Mouse (Mus musculus) cerebellum, adult 2 months (tissue): ENCODE measurements around the gene Senp3. TPM values are rescaled to one million over a fixed set of nuclear protein-coding genes. Genes with fewer than 3 reads are reported as not detected.
A peak's percentile ranks its signal among the peaks of the same experiment; 100 is the strongest.

ENCODE experiments used
- DNase-seq, 2 experiments: peaks; one replicate each; pipeline ENCODE4 v3.0.0; 2021
- H3K27ac ChIP-seq: fragments of 200-500 bp; 2 replicates; pipeline ENCODE4 v1.5.1; 2012; ENCODE audit warnings: low read length, control low read depth, inconsistent platforms; ENCODE audit not compliant: insufficient read depth
- H3K27me3 ChIP-seq: fragments of 200-500 bp; 2 replicates; pipeline ENCODE4 v1.6.1; 2012; ENCODE audit warnings: inconsistent platforms, mild to moderate bottlenecking, low read length, moderate library complexity; ENCODE audit not compliant: control insufficient read depth, insufficient read depth
- H3K4me1 ChIP-seq: fragments of 200-500 bp; 2 replicates; pipeline ENCODE4 v1.6.1; 2011; ENCODE audit warnings: low read length; ENCODE audit not compliant: control insufficient read depth, insufficient read depth
- H3K4me3 ChIP-seq: fragments of 200-500 bp; replicated peaks from 2 replicates; pipeline ENCODE3; 2011; ENCODE audit warnings: mild to moderate bottlenecking, low read depth, low read length, control low read depth; ENCODE audit not compliant: insufficient read depth
- CTCF ChIP-seq: fragments of 200-500 bp; IDR thresholded peaks from 2 replicates; pipeline ENCODE4 v1.5.1; 2011; ENCODE audit warnings: low read depth, mild to moderate bottlenecking, control low read depth, low read length, moderate library complexity, borderline replicate concordance; ENCODE audit not compliant: insufficient read depth
- POLR2A ChIP-seq: fragments of 200-500 bp; IDR thresholded peaks from 2 replicates; pipeline ENCODE4 v1.6.1; 2011; ENCODE audit warnings: low read length, control low read depth, borderline replicate concordance; ENCODE audit not compliant: insufficient read depth
- WGBS: fragments of 180-500 bp; shearing (Covaris S2); methylation state at CpG from one replicate; pipeline ENCODE4 v1.1.7; 2018; 5-methylcytosine and 5-hydroxymethylcytosine counted together
- polyA plus RNA-seq: library from polyadenylated mRNA; depleted of rRNA; stranded (reverse); fragments of >200 nt; gene quantifications from 2 replicates; pipeline ENCODE4 v1.2.3, GENCODE M21; 2012

The Senp3 gene
- polyA plus RNA-seq, 1 experiment: 110 TPM

GRCm38 (mm10) chr11:69654760-69655159 lies 27.1 kb downstream of the Senp3 start:
- no peaks in the 10 kb centered on the region for H3K27me3 ChIP-seq
- H3K4me3 ChIP-seq: no peak overlapping the region
- H3K27ac ChIP-seq: no peak overlapping the region
- TF ChIP-seq CTCF: no peak
- TF ChIP-seq POLR2A: no peak
- no peak for DNase-seq
- H3K4me1 ChIP-seq: 0 out of 2 replicates have a peak, but pooled peaks cover 5% of the 10 kb centered on the region
- 55% methylated on average over 9 of the region's 9 CpGs for WGBS

GRCm38 (mm10) chr11:69653399-69653798 lies 28.5 kb downstream of the Senp3 start:
- no peak overlapping the region for H3K4me3 ChIP-seq
- no peaks in the 10 kb centered on the region for H3K27me3 ChIP-seq
- TF ChIP-seq CTCF: no peak
- no peak for TF ChIP-seq POLR2A
- no peak for DNase-seq
- 0 out of 2 replicates have a peak, but pooled peaks cover 5% of the 10 kb centered on the region for H3K4me1 ChIP-seq
- 60% methylated on average over 5 of the region's 5 CpGs for WGBS
- H3K27ac ChIP-seq: no peak overlapping the region

GRCm38 (mm10) chr11:69645860-69646259 lies 36.0 kb downstream of the Senp3 start:
- no peak for DNase-seq

DNA sequence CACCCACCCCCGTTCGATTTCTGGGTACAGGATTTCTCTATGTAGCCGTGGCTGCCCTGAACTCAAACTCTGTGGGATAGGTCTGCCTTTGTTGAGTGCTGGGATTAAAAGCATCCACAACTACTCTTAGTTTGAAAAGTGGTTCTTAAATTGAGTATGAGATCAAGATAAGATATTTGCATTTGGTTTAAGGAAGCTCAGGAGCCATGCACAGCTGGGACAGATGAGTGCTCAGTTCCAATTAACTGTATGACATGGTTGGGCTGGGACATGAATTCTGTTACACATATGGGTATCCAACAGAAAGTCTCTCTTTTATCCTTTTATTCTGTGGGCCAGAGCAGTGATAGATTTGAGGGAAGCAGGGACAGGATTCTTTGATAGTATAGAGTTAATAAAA lies 46.4 kb downstream of the Senp3 start:
- Histone ChIP-seq H3K27me3 (no peaks in the 10 kb centered on the region), H3K4me3 (no peak overlapping the region), H3K4me1 (peaks cover 4% of the 10 kb centered on the region; the same call in 1 of the 2 replicates), H3K27ac (no peak overlapping the region)
- 62% methylated on average over 3 of the region's 3 CpGs for whole genome bisulfite sequencing
- no peak for TF ChIP-seq POLR2A
- TF ChIP-seq CTCF: no peak
- DNase-seq: no peak

More at GRCm38 (mm10) chr11:69645860-69646259, 36.0 kb downstream of the Senp3 start:
- H3K4me1 ChIP-seq: no peaks in the 10 kb centered on the region
- WGBS: 89% methylated on average over 5 of the region's 5 CpGs
- H3K27me3 ChIP-seq: no peaks in the 10 kb centered on the region
- TF ChIP-seq CTCF (no peak), POLR2A (no peak)
- no peak overlapping the region for H3K27ac ChIP-seq
- H3K4me3 ChIP-seq: no peak overlapping the region

- no peak for DNase-seq
- WGBS: under 1% methylated on average over 49 of the region's 50 CpGs
Observed at GRCm38 (mm10) chr11:69633128-69633866, 48.6 kb downstream of the Senp3 start.

GRCm38 (mm10) chr11:69632284-69633089 lies 49.4 kb downstream of the Senp3 start, which contains the start of gene Fxr2:
Fxr2 (plus strand) TSS chr11:69632990.
- peak; percentile 100 for DNase-seq
- TF ChIP-seq POLR2A (peak; percentile 59; the same call in 1 of the 2 replicates), CTCF (peak; percentile 78)
- Histone ChIP-seq H3K4me1 (peaks cover 4% of the 10 kb centered on the region; the same call in 1 of the 2 replicates), H3K27ac (peak within 1 kb of the TSS; percentile 43), H3K27me3 (no peaks in the 10 kb centered on the region), H3K4me3 (peak within 1 kb of the TSS; percentile 98)
- WGBS: under 1% methylated on average over 54 of the region's 56 CpGs

More at GRCm38 (mm10) chr11:69633128-69633866, 48.6 kb downstream of the Senp3 start:
- Histone ChIP-seq H3K4me3 (peak overlapping the region; percentile 98), H3K4me1 (peaks cover 4% of the 10 kb centered on the region; the same call in 1 of the 2 replicates), H3K27ac (peak overlapping the region; percentile 43), H3K27me3 (no peaks in the 10 kb centered on the region)
- no peak for TF ChIP-seq POLR2A
- TF ChIP-seq CTCF: no peak

GRCm38 (mm10) chr11:69629802-69630201 lies 52.1 kb downstream of the Senp3 start:
- Histone ChIP-seq H3K27me3 (no peaks in the 10 kb centered on the region), H3K27ac (no peak overlapping the region), H3K4me3 (no peak overlapping the region), H3K4me1 (peaks cover 5% of the 10 kb centered on the region; the same call in 1 of the 2 replicates)
- 37% methylated on average over 1 of the region's 1 CpGs for whole genome bisulfite sequencing
- DNase-seq: peak in 1 of 2 experiments; percentile 31
- TF ChIP-seq CTCF: no peak
- no peak for TF ChIP-seq POLR2A
